Mouse (Mus musculus) thymus, adult 2 months (tissue): ENCODE measurements around the gene Kif5a.

Experiments
- CTCF ChIP-seq: fragments of 200-500 bp; IDR thresholded peaks from 2 replicates; pipeline ENCODE4 v1.5.1; 2012; ENCODE audit warnings: mild to moderate bottlenecking, control low read depth, low read length, moderate library complexity, borderline replicate concordance; ENCODE audit not compliant: control insufficient read depth, poor library complexity, insufficient read depth; ENCODE audit errors: extremely low read depth
- POLR2A ChIP-seq: fragments of 200-500 bp; IDR thresholded peaks from 2 replicates; pipeline ENCODE4 v1.6.1; 2012; ENCODE audit warnings: mild to moderate bottlenecking, low read length, control low read depth, moderate library complexity; ENCODE audit not compliant: control insufficient read depth, poor library complexity, insufficient read depth; ENCODE audit errors: extremely low read depth

- TF ChIP-seq CTCF (no peak), POLR2A (no peak)
Observed at GRCm38 (mm10) chr10:127250810-127251209, 12.3 kb downstream of the Kif5a start.
